Mouse (Mus musculus): Measurements from ENCODE around the gene Tmem165. TPM values are rescaled to one million over a fixed set of nuclear protein-coding genes. Genes with fewer than 3 reads are reported as not detected.

Tmem165 gene
- polyA plus RNA-seq, 1 experiment: 63.9 TPM

DNA sequence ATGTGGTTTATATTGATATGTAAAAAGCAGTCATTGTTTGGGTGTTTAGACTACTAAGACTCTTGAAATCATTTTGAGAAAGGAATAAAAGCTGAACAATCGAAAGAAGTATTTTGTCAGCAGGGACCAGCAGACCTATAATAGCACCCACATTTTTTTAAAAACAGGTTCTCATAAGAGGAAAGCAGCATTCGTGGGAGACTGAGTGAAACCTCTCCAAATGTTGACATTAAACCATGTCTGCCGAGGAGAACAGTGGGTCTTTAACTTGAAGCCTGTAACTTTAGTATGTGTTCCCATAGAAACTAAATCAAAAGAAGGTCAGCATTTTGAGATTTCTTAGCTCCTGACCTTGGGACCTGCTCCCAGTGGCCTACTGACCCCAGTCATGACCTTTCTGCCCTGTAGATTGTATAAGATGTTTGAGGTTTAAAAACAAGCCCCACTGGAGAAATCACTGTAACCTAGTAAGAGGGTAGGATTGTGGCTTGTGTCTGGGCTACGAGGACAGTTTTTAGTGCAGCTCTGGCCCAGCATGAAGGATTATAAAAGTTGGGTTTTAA is 19.8 kb upstream of the Tmem165 start:
- 90% methylated on average over 4 of the region's 4 CpGs for WGBS

DNA sequence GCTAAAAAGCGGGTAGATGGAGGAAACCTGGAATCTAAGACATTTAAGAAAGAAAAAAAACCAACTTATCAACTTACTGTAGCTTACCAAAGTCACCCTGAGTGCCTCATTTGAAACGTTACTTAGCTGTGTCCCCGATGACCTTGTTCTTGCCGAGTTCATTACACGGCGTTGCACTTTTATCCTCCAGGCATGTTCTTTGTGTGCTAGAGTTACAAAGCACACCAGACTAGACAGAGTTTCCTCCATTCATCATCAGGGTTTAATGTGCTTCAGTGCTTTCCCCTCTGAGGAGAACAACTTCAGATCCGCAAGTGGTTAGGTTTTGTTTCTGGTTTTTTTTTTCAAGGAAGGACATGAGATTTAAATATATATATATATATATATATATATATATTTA is 18.9 kb upstream of the Tmem165 start:
- Histone ChIP-seq H3K27ac (ENCODE audit: control insufficient read depth, insufficient read depth, low read length) (no peak overlapping the region), H3K4me1 (replicated peaks; ENCODE audit: control insufficient read depth, insufficient read depth, low read length) (no peaks in the 10 kb centered on the region), H3K27me3 (ENCODE audit: control insufficient read depth, insufficient read depth, low read length) (no peaks in the 10 kb centered on the region), H3K36me3 (ENCODE audit: control insufficient read depth, insufficient read depth, low read length) (no peaks in the 10 kb centered on the region), H3K4me3 (ENCODE audit: control insufficient read depth, insufficient read depth, low read length) (no peak overlapping the region)
- 92% methylated on average over 7 of the region's 7 CpGs for WGBS
- DNase-seq: no peak
- TF ChIP-seq CTCF (IDR thresholded peaks at IDR 0.05; ENCODE audit: borderline replicate concordance, control insufficient read depth, extremely low read depth, insufficient read depth, low read length, poor library complexity): no peak

More for the DNA sequence above, 19.8 kb upstream of the Tmem165 start:
- Histone ChIP-seq H3K4me1 (replicated peaks; ENCODE audit: control insufficient read depth, insufficient read depth, low read length) (no peaks in the 10 kb centered on the region), H3K4me3 (ENCODE audit: control insufficient read depth, insufficient read depth, low read length) (no peak overlapping the region), H3K27ac (ENCODE audit: control insufficient read depth, insufficient read depth, low read length) (no peak overlapping the region), H3K36me3 (ENCODE audit: control insufficient read depth, insufficient read depth, low read length) (no peaks in the 10 kb centered on the region), H3K27me3 (ENCODE audit: control insufficient read depth, insufficient read depth, low read length) (no peaks in the 10 kb centered on the region)
- TF ChIP-seq POLR2A (IDR thresholded peaks at IDR 0.05; ENCODE audit: control insufficient read depth, extremely low read depth, insufficient read depth, low read length, poor library complexity): no peak
- TF ChIP-seq CTCF (IDR thresholded peaks at IDR 0.05; ENCODE audit: borderline replicate concordance, control insufficient read depth, extremely low read depth, insufficient read depth, low read length, poor library complexity): no peak
- no peak for DNase-seq

DNA sequence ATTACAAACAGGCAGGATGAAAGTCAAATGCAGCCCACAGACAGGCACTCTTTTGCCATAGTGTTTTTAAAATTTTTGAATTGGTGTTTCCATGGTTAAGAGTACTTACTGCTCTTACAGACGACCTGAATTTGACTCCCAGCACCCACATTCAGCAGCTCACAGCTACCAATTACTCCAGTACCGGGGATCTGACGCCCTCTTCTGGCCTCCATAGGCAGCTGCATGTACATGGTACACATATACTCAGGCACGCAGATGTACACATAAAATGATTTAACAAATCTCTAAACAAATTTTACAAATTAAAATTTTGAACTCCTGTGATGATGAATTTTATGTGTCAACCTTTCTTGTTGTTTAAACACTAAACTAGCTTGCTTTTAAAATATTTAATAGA is 13.2 kb upstream of the Tmem165 start:
- H3K27me3 ChIP-seq (ENCODE audit: control insufficient read depth, insufficient read depth, low read length): no peaks in the 10 kb centered on the region
- H3K27ac ChIP-seq (ENCODE audit: control insufficient read depth, insufficient read depth, low read length): no peak overlapping the region
- H3K4me1 ChIP-seq (replicated peaks; ENCODE audit: control insufficient read depth, insufficient read depth, low read length): no peaks in the 10 kb centered on the region
- DNase-seq: no peak
- H3K4me3 ChIP-seq (ENCODE audit: control insufficient read depth, insufficient read depth, low read length): no peak overlapping the region
- WGBS: 92% methylated on average over 4 of the region's 4 CpGs
- TF ChIP-seq CTCF (IDR thresholded peaks at IDR 0.05; ENCODE audit: borderline replicate concordance, control insufficient read depth, extremely low read depth, insufficient read depth, low read length, poor library complexity): no peak
- TF ChIP-seq POLR2A (IDR thresholded peaks at IDR 0.05; ENCODE audit: control insufficient read depth, extremely low read depth, insufficient read depth, low read length, poor library complexity): no peak
- no peaks in the 10 kb centered on the region for H3K36me3 ChIP-seq (ENCODE audit: control insufficient read depth, insufficient read depth, low read length)

DNA sequence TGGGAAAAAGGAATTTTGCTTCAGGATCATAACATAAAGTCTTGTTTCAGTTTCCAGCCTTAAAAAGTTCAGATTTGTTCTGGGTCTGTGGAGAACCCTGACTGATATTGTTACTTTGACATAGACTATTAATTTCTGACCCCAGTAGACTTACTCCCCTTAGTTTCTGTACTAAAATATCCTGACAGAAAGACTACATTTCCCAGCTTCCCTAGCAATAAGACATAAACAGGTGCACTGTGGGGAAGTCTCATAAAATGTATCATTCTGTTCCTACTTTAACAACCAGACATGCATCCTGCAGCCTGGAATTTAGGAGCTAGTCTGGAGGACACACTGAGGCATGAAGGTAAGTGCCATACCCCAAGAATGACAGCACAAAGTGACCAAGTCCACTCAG is 12.6 kb upstream of the Tmem165 start:
- DNase-seq: no peak
- Histone ChIP-seq H3K4me1 (replicated peaks; ENCODE audit: control insufficient read depth, insufficient read depth, low read length) (no peaks in the 10 kb centered on the region), H3K36me3 (ENCODE audit: control insufficient read depth, insufficient read depth, low read length) (no peaks in the 10 kb centered on the region), H3K27ac (ENCODE audit: control insufficient read depth, insufficient read depth, low read length) (no peak overlapping the region), H3K4me3 (ENCODE audit: control insufficient read depth, insufficient read depth, low read length) (no peak overlapping the region), H3K27me3 (ENCODE audit: control insufficient read depth, insufficient read depth, low read length) (no peaks in the 10 kb centered on the region)
- TF ChIP-seq POLR2A (IDR thresholded peaks at IDR 0.05; ENCODE audit: control insufficient read depth, extremely low read depth, insufficient read depth, low read length, poor library complexity): no peak
- no peak for TF ChIP-seq CTCF (IDR thresholded peaks at IDR 0.05; ENCODE audit: borderline replicate concordance, control insufficient read depth, extremely low read depth, insufficient read depth, low read length, poor library complexity)

DNA sequence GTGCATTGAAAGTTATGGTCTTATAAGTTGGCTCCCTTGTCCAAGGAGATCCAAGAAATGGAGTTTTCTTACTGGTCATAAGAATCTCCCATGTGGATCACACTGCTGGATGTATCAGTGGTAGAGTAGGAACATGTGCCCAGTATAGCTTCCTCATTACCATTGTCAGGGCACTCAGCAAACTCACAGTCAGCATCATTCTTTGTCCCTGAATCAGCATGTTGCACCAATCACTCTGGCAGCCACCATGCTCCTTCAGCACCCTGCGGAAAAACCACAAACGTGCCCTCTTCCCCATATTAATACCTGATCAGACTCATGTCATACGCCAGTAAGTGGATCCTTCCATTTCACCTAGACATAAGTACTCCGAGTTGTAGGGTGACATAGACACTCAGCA is 8.6 kb upstream of the Tmem165 start:
- H3K36me3 ChIP-seq (ENCODE audit: control insufficient read depth, insufficient read depth, low read length): no peaks in the 10 kb centered on the region
- TF ChIP-seq CTCF (IDR thresholded peaks at IDR 0.05; ENCODE audit: borderline replicate concordance, control insufficient read depth, extremely low read depth, insufficient read depth, low read length, poor library complexity): no peak
- TF ChIP-seq POLR2A (IDR thresholded peaks at IDR 0.05; ENCODE audit: control insufficient read depth, extremely low read depth, insufficient read depth, low read length, poor library complexity): no peak
- no peaks in the 10 kb centered on the region; the same call in 1 of the 2 replicates for H3K27me3 ChIP-seq (ENCODE audit: control insufficient read depth, insufficient read depth, low read length)
- no peak for DNase-seq
- H3K4me3 ChIP-seq (ENCODE audit: control insufficient read depth, insufficient read depth, low read length): no peak overlapping the region
- no peak overlapping the region for H3K27ac ChIP-seq (ENCODE audit: control insufficient read depth, insufficient read depth, low read length)
- no peaks in the 10 kb centered on the region for H3K4me1 ChIP-seq (replicated peaks; ENCODE audit: control insufficient read depth, insufficient read depth, low read length)
- 90% methylated on average over 4 of the region's 4 CpGs for WGBS

DNA sequence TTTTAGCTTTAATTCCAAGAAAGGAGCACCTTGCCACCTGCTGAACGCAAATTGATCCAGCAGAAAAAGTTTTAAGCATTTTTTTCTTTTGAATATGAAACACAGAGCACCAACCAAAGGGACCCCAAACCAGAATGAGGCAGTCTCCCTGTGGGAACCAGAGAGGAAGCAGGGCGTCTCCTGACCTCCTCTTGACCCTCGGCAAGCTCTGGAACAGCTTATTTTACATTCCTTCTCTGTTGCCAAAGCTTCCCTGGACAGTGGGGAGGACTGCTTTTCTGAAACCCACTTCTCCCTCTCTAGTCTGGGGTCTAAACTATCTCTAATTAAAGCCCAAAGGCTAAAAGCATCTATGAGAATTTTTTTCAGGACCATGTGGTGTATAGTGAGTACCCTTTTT is 7.3 kb upstream of the Tmem165 start:
- no peaks in the 10 kb centered on the region for H3K36me3 ChIP-seq (ENCODE audit: control insufficient read depth, insufficient read depth, low read length)
- no peak overlapping the region for H3K4me3 ChIP-seq (ENCODE audit: control insufficient read depth, insufficient read depth, low read length)
- 54% methylated on average over 3 of the region's 3 CpGs for WGBS
- no peaks in the 10 kb centered on the region for H3K4me1 ChIP-seq (replicated peaks; ENCODE audit: control insufficient read depth, insufficient read depth, low read length)
- no peak overlapping the region for H3K27ac ChIP-seq (ENCODE audit: control insufficient read depth, insufficient read depth, low read length)
- DNase-seq: no peak
- no peak for TF ChIP-seq POLR2A (IDR thresholded peaks at IDR 0.05; ENCODE audit: control insufficient read depth, extremely low read depth, insufficient read depth, low read length, poor library complexity)
- no peak for TF ChIP-seq CTCF (IDR thresholded peaks at IDR 0.05; ENCODE audit: borderline replicate concordance, control insufficient read depth, extremely low read depth, insufficient read depth, low read length, poor library complexity)
- no peaks in the 10 kb centered on the region; the same call in 1 of the 2 replicates for H3K27me3 ChIP-seq (ENCODE audit: control insufficient read depth, insufficient read depth, low read length)

DNA sequence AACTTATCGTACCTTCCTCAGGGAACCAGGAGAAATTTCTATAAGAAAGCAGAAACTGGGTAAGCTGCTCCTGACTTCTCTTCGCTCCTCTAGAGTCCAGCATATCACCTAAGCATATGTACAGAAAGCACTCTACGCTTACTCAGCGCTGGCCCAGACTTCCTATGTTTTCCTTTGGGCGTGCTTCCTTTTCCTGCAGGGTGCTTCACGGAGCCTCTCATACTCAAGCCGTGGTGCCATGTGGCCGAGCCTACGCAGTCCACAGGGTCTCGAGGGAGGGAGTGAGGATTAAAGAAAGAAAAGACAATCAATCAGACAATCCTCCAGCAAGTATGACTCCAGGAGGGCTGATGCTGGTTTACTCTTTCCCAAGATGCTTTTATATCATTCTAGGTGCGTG is 6.8 kb upstream of the Tmem165 start:
- Histone ChIP-seq H3K36me3 (ENCODE audit: control insufficient read depth, insufficient read depth, low read length) (no peaks in the 10 kb centered on the region), H3K27me3 (ENCODE audit: control insufficient read depth, insufficient read depth, low read length) (no peaks in the 10 kb centered on the region; the same call in 1 of the 2 replicates), H3K4me3 (ENCODE audit: control insufficient read depth, insufficient read depth, low read length) (no peak overlapping the region), H3K27ac (ENCODE audit: control insufficient read depth, insufficient read depth, low read length) (no peak overlapping the region), H3K4me1 (replicated peaks; ENCODE audit: control insufficient read depth, insufficient read depth, low read length) (no peaks in the 10 kb centered on the region)
- no peak for DNase-seq
- WGBS: 50% methylated on average over 11 of the region's 11 CpGs
- TF ChIP-seq POLR2A (IDR thresholded peaks at IDR 0.05; ENCODE audit: control insufficient read depth, extremely low read depth, insufficient read depth, low read length, poor library complexity) (no peak), CTCF (IDR thresholded peaks at IDR 0.05; ENCODE audit: borderline replicate concordance, control insufficient read depth, extremely low read depth, insufficient read depth, low read length, poor library complexity) (no peak)
